Mouse (Mus musculus): ENCODE measurements around the gene Fam189b.
A peak's percentile ranks its signal among the peaks of the same experiment; 100 is the strongest.
"Not testable (repeated sequence)": the region's sequence is repeated elsewhere in the genome, so short reads cannot be mapped to it uniquely, and the experiment has no call there.

Gene Fam189b

GRCm38 (mm10) chr3:89202253-89203141 lies 19.6 kb downstream of the Fam189b start, which contains the start of gene Gba:
Gene Gba (plus strand): TSS chr3:89202928.
- DNase-seq (ENCODE audit: low read depth, low spot score), result peak; percentile 94

- no peak for DNase-seq (ENCODE audit: low read depth, low spot score)
These were observed 20.2 kb downstream of the Fam189b start for GRCm38 (mm10) chr3:89203142-89203514.

- no peak for DNase-seq (ENCODE audit: low read depth, low spot score)
These were observed 23.1 kb downstream of the Fam189b start for GRCm38 (mm10) chr3:89206079-89206478.

GRCm38 (mm10) chr3:89206695-89207094 lies 23.8 kb downstream of the Fam189b start:
- no peak for DNase-seq (ENCODE audit: low read depth, low spot score)

GRCm38 (mm10) chr3:89208075-89208657 lies 25.2 kb downstream of the Fam189b start:
- DNase-seq (ENCODE audit: low read depth, low spot score), result no peak

GRCm38 (mm10) chr3:89208736-89209135 lies 25.8 kb downstream of the Fam189b start:
- no peak for DNase-seq (ENCODE audit: low read depth, low spot score)

- DNase-seq (ENCODE audit: low read depth, low spot score), result no peak
These were observed 26.8 kb downstream of the Fam189b start for GRCm38 (mm10) chr3:89209731-89210130.

- DNase-seq (ENCODE audit: low read depth, low spot score), result no peak
These were observed 27.2 kb downstream of the Fam189b start for GRCm38 (mm10) chr3:89210162-89210561.

GRCm38 (mm10) chr3:89210731-89211130 lies 27.8 kb downstream of the Fam189b start:
- no peak for DNase-seq (ENCODE audit: low read depth, low spot score)

GRCm38 (mm10) chr3:89213803-89214530 lies 31.0 kb downstream of the Fam189b start:
- peak; percentile 96 for DNase-seq (ENCODE audit: low read depth, low spot score)

GRCm38 (mm10) chr3:89214681-89215411 lies 31.9 kb downstream of the Fam189b start, which contains the start of gene Thbs3:
Gene Thbs3 (plus strand): TSS chr3:89215180.
- DNase-seq (ENCODE audit: low read depth, low spot score), result peak; percentile 76

- DNase-seq (ENCODE audit: low read depth, low spot score), result peak; percentile 95
These were observed 32.9 kb downstream of the Fam189b start for GRCm38 (mm10) chr3:89215853-89216252.

GRCm38 (mm10) chr3:89216407-89216806 lies 33.5 kb downstream of the Fam189b start:
- DNase-seq (ENCODE audit: low read depth, low spot score), result not testable (repeated sequence)

GRCm38 (mm10) chr3:89218271-89218670 lies 35.3 kb downstream of the Fam189b start:
- DNase-seq (ENCODE audit: low read depth, low spot score), result no peak

GRCm38 (mm10) chr3:89219546-89219945 lies 36.6 kb downstream of the Fam189b start:
- no peak for DNase-seq (ENCODE audit: low read depth, low spot score)

- DNase-seq (ENCODE audit: low read depth, low spot score), result no peak
These were observed 38.2 kb downstream of the Fam189b start for GRCm38 (mm10) chr3:89221167-89221566.

- no peak for DNase-seq (ENCODE audit: low read depth, low spot score)
These were observed 41.9 kb downstream of the Fam189b start for GRCm38 (mm10) chr3:89224796-89225195.

GRCm38 (mm10) chr3:89225321-89225815 lies 42.4 kb downstream of the Fam189b start:
- no peak for DNase-seq (ENCODE audit: low read depth, low spot score)

GRCm38 (mm10) chr3:89225918-89226317 lies 43.0 kb downstream of the Fam189b start:
- DNase-seq (ENCODE audit: low read depth, low spot score), result no peak

GRCm38 (mm10) chr3:89226361-89226760 lies 43.4 kb downstream of the Fam189b start:
- no peak for DNase-seq (ENCODE audit: low read depth, low spot score)

- DNase-seq (ENCODE audit: low read depth, low spot score), result no peak
These were observed 44.0 kb downstream of the Fam189b start, which contains the start of gene Mtx1 for GRCm38 (mm10) chr3:89226900-89227299. Gene Mtx1 (minus strand): TSS chr3:89227088.
